Mouse (Mus musculus) CD4-positive naive resting alpha-beta T cell, adult 57 days (primary cell): ENCODE data around the gene Exo5. TPM values are rescaled to one million over a fixed set of nuclear protein-coding genes. Genes with fewer than 3 reads are reported as not detected.

Source experiments
- total RNA-seq: library from RNA; stranded (reverse); gene quantifications from one replicate; pipeline ENCODE4 v1.2.4, GENCODE M21; 2023

Gene Exo5
- 9.3 TPM for total RNA-seq

GRCm38 (mm10) chr4:120924554-120925299, at the start of gene Exo5:
Gene Exo5 (minus strand): TSS chr4:120925017.

GRCm38 (mm10) chr4:120951428-120951973, 26.7 kb upstream of the Exo5 start, which contains the start of gene Zfp69:
Gene Zfp69 (minus strand): TSS chr4:120951699.

Other genes starting within 250 kb of the Exo5 start
- gene Kcnq4, start 176.4 kb downstream of the Exo5 start, total RNA-seq = not detected
- 107 TPM for gene Nfyc, start 93.4 kb downstream of the Exo5 start, total RNA-seq
- 3.8 TPM for gene Rims3, start 70.2 kb downstream of the Exo5 start, total RNA-seq
- gene Zfp69, start 26.7 kb upstream of the Exo5 start, total RNA-seq = 5.3 TPM
- gene Smap2, start 92.2 kb upstream of the Exo5 start, total RNA-seq = 160 TPM
- gene Col9a2, start 114.4 kb upstream of the Exo5 start, total RNA-seq = not detected
- gene Zmpste24, start 173.2 kb upstream of the Exo5 start, total RNA-seq = 27.5 TPM
- not detected for gene Tmco2, start 184.2 kb upstream of the Exo5 start, total RNA-seq